Mouse (Mus musculus): ENCODE data around the gene Npl.
"Not testable (repeated sequence)": the region's sequence is repeated elsewhere in the genome, so short reads cannot be mapped to it uniquely, and the experiment has no call there.

Npl gene

DNA sequence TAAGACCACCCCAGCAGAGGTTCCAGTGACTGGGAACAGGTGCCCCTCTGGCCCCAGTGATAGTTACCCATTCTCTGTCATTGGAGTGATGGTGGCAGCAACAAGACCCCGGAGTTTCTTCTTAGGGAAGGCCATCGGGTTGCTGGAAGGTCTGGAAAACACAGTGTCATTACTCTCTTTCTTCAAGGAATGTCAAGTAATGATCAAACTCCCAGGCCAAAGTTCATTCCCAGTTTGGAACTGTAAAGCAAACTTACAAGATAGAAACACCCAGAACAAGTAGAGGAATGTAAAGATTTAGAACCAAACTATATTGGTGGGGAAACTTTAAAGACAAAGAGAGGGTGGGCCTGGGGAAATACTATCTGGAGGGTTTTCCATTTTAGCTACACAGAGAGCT is 4.6 kb downstream of the Npl start:
- no peak for DNase-seq (ENCODE audit: extremely low read depth, insufficient read length, low spot score)

DNA sequence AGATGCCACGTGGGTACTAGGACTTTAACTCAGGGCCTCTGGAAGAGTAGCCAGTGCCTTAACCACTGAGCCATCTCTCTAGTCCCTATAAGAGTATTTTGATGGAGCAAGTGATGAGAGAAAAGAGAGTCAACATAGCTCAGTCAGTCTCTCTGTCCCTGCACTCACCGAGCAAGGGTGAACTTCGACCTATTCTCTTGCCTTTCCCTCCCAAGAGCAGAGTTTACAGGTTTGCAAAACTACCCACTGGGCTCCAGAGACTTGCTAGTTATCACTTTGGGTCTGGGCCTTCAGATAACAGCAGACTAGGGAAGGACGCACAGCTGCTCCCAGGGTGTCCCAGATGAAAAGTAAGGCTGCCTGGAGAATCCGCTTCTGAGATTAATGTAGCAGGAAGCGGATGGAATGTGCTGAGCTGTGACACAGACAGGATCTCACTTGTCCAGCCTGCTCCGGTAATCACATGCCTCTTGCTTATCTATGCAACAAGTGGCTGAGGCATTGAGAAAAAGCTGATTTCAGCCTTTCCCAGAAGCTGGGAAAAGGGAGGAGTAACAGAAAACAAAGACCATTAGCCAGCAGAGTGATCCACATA is 7.0 kb downstream of the Npl start:
- no peak for DNase-seq (ENCODE audit: extremely low read depth, insufficient read length, low spot score)

DNA sequence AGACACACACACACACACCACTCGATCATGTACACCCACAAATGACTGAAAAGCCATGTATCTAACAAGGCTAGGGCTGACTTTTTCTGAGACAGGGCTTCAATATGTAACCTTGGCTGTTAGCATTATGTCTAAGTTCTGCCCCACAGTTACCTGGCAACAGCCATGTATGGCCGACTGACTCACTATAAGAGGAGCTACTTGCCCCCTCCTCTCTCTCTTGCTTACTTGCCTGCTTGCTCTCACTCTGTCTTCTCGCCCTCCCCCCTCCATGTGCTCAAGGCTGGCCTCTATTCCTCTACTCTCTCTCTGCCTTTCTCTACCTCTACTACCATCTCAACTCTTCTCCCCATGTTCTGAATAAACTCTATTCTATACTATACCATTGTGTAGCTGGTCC is 9.1 kb downstream of the Npl start:
- DNase-seq (ENCODE audit: extremely low read depth, insufficient read length, low spot score): no peak

DNA sequence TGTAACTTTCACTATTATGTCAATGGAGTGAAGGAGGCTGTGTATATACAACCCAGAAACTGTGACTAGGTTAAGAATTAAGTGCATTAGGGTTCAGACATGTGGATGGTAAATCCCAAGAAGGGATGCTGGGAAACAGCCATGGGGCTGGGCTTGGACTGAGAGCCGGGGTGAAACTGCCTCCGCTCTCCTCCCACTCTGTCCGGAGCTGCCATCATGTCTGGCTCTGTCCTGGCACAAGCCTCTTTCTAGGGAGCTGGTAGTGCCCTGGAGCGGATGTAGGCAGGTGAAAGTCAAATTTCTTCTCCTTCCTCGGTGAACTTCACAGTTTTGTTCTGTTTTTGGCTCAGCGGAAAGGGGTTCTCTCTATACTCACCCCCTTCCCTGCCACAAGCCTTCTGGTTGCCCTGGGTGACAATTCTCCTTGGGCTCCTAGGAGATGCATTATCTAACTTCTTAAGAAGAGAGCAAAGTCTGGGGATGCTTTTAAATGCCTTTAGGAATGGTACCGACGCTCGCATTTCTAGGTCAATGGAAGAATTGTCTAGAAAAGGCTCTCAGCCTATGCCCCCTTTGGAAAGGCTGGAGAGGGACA is 10.0 kb downstream of the Npl start:
- DNase-seq (ENCODE audit: extremely low read depth, insufficient read length, low spot score): no peak

DNA sequence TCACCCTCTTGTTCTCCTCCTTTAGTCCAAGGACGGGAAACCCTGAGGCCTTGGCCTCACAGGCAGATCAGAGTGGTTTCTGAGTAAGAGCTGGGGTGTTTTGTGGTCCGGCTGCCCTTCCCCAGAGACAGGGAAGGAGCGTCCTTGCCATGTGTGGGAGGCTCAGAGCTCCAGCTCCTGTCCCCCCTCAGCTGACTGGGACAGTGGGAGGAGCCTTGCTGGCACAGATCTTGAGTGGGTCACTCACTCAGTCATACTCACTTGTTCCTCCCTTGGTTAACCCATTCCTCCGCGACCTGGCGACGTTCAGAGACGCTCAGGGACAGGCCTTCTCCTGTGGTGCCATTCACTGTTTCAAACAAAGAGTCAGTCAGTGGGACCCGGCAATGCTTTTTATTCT is 14.2 kb downstream of the Npl start:
- no peak for DNase-seq (ENCODE audit: extremely low read depth, insufficient read length, low spot score)

DNA sequence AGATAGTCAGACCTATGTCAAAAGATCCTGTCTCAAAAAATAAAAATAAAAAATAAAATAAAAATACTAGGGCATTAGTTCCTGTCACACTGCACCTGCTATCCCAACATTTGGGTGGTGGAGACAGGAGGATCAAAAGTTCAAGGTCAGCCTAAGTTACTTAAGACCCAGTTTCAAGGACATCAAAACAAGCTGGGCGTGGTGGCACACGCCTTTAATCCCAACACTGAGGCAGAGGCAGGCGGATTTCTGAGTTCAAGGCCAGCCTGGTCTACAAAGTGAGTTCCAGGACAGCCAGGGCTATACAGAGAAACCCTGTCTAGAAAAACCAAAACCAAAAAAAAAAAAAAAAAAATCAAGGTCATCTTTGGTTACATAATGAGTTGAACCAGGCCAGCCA is 16.9 kb downstream of the Npl start:
- DNase-seq (ENCODE audit: extremely low read depth, insufficient read length, low spot score): not testable (repeated sequence)

DNA sequence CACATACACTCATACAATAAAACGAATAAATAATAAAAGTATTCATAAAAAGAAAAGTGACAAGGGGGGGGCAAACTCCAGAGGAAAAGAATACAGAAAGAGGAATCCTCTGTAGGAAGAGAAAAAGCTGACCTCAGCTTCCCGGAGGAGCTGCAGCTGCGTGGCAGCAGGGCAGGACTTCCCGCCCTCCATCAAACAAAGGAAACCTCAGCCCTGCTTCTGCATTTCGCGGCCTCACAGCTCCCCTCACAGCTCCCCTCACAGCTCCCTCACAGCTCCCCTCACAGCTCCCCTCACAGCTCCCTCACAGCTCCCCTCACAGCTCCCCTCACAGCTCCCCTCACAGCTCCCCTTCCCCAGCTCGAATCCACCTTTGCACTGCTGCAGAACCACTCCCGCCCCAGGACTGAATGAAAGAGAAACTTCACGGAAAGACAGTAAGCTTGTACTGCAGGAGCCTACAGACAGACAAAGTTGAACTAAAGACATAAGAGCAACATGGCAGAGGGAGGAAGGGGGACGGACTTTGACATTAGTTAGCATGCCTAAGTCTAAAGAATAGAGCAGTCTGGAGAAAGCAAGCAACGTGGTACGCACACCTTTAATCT is 17.5 kb downstream of the Npl start:
- no peak for DNase-seq (ENCODE audit: extremely low read depth, insufficient read length, low spot score)

DNA sequence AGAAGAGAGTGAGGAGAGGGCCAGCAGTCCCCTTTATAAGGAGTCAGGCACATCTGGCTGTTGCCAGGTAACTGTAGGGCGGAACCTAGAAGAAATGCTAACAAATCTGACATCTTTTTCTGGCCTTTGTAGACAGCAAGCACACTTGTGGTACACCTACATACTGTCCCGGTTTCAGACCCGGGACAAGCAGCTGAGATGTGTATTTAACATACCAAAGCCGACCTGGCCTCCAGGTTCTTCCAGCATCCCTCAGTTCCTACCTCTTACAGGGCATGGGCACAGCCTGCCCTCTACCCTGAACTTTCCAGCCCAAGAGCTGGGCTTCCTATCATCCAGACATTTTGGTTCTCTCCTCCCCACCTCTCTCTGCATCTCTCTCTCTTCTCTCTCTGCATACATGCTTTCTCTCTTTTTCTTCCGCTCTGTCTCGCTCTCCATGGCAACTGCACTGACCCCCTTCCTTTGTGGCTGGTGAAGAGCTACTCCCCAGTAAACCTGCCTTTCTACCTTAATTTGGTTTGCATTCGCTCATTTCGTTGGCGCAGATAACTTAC is 18.1 kb downstream of the Npl start:
- DNase-seq (ENCODE audit: extremely low read depth, insufficient read length, low spot score): no peak

DNA sequence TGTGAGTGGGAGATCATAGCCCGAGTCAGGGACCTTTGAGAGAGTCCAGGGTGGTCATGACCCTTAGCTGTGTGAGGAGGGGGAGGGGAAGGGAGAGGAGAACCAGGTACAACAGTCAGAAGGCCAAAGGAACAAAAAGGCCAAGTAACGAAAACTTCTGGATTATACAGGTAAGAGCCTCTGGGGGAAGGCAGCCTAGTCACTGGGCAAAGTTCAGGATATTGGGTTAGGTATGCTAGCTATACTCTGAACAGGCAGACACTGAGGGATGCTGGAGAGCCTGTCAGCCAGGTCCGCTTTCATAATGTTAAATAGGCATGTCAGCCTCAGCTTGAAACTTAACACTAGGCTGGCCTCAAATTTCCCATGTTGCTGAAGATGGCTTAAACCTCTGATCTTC is 27.7 kb downstream of the Npl start:
- no peak for DNase-seq (ENCODE audit: extremely low read depth, insufficient read length, low spot score)

DNA sequence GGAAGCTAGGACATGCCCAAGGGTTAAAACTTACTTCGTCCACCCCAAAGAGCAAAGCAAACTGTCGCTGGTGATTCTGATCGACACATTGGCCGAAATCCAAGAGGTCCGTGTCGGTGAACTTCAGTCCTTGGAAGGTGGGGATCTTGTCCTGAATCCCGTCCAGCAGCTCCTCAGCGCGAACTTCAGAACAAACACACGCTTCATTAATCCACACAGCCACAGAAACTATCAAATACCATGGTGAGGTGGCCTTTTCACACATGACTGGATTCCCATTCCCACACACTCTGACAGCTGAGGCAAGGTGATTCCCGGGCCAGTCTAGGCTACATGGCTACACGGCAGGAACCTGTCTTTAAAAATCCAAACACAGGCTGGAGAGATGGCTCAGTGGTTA is 34.5 kb downstream of the Npl start:
- DNase-seq (ENCODE audit: extremely low read depth, insufficient read length, low spot score): no peak

DNA sequence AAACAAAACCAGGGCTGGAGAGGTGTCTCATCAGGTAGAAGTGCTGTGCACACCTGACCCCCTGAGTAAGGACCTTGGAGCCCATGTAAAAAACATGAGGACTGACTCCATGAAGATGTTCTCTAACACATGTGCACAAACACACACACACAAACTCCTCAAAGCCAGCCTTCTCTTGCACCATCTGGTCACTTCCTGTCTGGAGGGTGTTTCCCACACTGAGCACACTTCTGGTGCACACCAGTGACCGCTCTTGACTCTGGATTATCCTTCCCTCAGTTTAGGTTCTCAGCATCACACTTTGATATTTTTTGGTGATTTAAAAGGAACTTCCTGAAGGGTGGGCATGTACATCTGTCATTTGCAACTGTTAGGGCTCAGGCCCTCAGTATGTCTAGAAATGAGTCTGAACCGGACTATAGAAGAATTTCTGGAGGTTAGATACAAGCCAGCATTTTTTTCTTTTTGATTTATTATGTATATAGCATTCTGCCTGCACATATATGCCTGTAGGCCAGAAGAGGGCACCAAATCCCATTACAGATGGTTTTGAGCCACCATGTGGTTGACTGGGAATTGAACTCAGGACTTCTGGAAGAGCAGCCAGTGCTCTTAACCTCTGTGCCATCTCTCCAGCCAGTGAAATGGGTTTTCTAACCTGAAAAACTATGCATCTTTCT is 39.4 kb downstream of the Npl start:
- no peak for DNase-seq (ENCODE audit: extremely low read depth, insufficient read length, low spot score)

DNA sequence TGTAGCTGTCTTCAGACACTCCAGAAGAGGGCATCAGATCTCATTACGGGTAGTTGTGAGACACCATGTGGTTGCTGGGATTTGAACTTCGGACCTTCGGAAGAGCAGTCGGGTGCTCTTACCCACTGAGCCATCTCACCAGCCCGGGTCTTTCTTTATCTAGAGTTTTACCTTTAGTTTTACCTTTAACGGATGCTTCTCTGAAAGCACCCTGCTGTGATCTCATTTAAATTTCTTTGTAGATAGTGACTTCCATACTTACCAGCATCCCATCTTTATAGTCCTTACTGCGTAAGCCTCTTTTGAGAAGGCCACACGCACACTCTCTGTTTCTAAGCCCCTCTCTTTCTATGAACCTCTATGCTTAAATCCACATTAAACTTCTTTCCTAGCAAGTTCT is 40.3 kb downstream of the Npl start:
- not testable (repeated sequence) for DNase-seq (ENCODE audit: extremely low read depth, insufficient read length, low spot score)

DNA sequence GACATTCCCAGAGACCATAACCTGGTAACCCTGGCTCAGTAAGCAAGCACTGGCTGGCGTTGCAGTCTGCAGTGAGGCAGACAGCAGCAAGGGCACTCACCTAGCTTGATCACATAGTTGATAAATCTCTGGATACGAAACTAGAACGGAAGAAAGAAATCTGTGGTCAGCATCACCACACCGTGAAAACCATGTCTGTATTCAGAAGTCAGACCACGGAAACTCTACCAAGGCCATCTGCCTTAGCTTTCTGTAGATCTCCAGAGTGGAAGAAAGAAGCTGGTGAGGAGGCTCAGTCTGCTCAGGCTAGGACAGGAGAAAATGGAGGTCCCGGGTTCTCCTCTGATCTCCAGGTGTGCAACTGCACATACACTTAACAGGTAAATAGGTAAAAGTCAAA is 40.8 kb downstream of the Npl start:
- DNase-seq (ENCODE audit: extremely low read depth, insufficient read length, low spot score): no peak

DNA sequence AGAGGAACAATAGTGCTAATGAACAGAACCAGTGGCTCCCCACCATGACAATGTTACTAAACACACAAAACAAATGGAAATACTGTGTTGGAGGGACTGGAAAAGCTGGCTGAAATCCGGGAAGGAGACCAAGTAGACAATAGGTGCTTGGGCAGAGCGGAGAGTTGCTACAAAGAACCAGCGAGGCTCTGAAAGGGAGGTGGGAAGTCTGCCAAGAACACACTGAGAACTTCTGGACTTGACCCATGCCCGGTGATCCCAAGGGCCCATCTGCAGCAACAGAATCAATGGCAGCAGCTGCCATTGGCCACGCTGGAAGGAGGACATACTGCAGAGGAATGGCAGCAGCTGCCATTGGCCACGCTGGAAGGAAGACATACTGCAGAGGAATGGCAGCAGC is 43.6 kb downstream of the Npl start:
- no peak for DNase-seq (ENCODE audit: extremely low read depth, insufficient read length, low spot score)

DNA sequence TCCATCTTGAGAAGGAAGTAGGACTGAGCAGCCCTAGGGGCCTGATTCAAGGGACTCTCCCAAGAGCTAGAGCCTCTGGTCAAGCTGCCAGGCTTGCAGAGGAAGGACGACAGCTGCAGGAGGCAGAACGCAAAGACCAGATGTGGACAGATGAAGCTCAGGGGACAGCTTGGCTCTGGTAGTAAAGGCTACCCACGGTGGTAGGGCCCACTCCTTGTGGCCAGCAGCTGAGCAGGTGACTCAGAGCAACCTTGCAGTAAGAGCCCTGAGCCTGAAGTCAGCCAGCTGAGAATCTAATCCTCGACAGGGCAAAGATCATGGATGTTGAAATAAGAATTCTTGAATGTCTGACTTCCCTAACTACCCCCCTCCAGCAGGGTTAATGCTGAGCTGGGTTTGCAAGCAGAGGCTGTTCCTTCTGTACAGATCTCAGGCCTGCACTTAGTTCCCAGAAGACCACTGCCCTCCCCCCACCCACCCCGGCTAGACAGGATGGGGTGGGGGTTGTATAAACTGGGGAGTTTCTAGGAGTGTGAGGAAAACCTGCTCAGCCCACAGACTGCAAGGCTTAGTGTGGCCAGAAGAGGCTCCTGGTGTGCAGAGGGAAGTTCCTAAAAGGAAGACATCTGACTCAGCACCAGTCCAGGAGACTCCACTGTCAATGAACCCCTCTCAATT is 48.1 kb downstream of the Npl start:
- peak; percentile 19 for DNase-seq (ENCODE audit: extremely low read depth, insufficient read length, low spot score)

DNA sequence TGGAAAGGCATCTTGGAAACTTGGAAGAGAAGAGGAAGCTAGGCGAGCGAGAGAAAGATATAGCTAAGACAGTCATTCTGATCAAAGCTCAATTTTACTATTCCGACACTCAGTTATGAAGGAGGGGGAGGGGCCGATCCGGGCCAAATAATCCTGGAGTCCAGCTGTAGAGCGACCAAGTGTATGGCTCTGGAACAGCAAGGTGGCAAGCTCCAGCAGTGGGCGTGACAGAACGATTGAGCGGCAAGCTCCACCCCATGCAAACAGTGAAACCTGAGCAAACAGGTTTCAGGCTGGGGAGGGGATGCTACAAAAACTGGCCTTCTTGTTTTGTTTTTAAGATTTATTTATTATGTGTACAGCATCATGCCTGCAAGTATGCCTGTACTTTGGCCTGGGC is 49.8 kb downstream of the Npl start:
- DNase-seq (ENCODE audit: extremely low read depth, insufficient read length, low spot score): no peak

DNA sequence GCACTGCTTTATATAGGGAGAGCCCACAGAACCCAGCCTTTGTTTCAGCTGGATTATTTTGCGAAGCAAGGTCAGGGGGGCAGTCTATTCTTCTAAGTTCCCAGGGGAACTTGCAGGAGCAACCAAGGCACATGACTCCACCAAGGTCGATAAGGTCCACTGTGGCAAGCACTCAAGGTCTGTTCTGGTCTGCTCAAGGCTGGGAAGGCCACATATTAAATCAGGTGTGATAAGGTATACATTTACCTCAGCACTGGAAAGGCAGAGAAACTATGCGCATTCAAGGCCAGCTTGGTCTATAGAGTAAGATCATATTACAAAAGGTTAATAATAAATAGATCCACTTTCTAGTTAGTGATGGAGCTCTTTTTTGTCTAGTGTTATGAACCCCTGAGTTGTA is 53.8 kb downstream of the Npl start:
- DNase-seq (ENCODE audit: extremely low read depth, insufficient read length, low spot score): no peak

DNA sequence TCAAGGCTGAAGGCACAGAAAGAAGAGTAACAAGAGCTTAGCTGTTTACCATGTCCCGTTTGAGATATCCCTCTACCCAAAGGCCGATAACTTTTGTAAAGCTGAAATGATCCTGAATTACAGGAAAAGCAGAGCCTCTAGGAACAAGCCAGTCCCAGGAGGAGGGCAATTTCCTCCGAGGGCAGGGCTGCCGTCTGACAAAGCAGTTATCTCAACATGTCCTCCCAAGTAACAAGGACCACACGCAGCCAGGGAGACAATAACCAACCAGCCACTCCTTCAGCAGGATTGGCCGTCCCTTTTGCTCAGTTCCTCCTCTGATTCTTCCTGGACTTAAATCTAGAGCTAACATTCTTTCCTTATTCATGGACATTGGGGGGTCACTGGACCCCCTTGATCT is 55.9 kb downstream of the Npl start:
- no peak for DNase-seq (ENCODE audit: extremely low read depth, insufficient read length, low spot score)

DNA sequence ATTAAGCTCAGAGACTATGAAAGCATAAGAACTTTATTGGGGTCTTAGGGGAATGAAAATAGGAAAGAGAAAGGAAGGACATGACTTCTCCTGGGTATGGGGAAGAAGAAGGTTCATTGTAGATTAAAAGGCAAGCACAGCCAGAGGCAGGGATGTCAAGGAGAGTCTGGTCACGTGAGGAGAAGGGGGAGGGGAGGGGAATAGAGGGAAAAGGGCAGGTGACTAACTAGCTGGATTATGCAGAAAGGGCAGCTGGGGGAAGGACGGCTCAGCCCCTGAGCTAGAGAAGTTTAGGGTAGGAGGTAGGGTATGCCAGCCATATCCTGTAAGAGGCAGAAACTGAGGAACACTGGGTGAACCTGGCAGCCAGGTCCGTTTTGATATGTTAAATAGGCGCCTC is 56.5 kb downstream of the Npl start:
- no peak for DNase-seq (ENCODE audit: extremely low read depth, insufficient read length, low spot score)

DNA sequence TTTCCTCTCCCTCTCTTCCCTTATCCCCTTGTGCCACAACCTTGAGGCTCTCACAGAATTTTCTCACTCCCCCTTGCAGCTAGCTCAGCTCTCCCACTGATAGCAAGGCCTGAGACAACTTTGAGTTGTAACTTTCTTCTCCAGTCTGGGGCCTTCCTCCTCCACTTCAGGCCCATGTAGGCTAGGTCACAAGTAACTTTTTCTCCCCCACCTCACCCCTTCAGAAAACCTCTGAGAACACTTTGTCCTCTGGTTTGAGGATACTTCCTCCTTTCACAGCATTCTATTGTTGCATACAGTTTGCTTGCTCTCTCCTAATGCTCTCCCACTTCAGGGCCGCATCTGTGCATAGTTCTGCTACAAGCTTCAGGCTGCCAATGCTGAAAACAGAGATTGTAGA is 58.0 kb downstream of the Npl start:
- DNase-seq (ENCODE audit: extremely low read depth, insufficient read length, low spot score): no peak

DNA sequence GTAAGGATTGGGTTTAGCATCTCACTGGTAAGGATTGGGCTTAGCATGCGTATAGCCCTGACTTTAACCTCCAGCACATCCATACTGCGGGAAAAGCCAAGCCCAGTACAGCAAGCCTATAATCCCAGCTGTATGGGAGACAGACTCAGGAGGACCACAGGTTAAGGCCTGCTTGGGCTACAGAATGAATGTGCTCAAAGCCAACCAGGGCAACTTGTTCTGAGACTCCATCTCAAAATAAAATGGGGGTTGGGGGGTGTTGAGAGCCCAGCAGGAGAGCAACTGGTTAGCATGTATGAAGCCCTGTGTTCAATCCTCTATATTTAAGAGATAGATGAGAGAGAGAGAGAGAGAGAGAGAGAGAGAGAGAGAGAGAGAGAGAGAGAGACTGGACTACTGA is 58.5 kb downstream of the Npl start:
- DNase-seq (ENCODE audit: extremely low read depth, insufficient read length, low spot score): no peak
